Mouse (Mus musculus) intestine, postnatal 0 days (tissue): ENCODE data around the gene Mrps34. TPM values are rescaled to one million over a fixed set of nuclear protein-coding genes. Genes with fewer than 3 reads are reported as not detected.

Experiments
- ATAC-seq: fragments of 200-750 bp; cut with Nextera tagmentation; 2 replicates; pipeline ENCODE4 v1.8.0; 2017; ENCODE audit warnings: mild to moderate bottlenecking, moderate TSS enrichment, moderate library complexity
- H3K27ac ChIP-seq: fragments of 300-500 bp; sonication (generic); 2 replicates; pipeline ENCODE4 v1.5.1; 2014; ENCODE audit warnings: mild to moderate bottlenecking, low read depth, low read length, moderate library complexity
- H3K27me3 ChIP-seq: fragments of 300-500 bp; sonication (generic); replicated peaks from 2 replicates; pipeline ENCODE4 v1.6.1; 2014; ENCODE audit warnings: low read length, mixed read lengths; ENCODE audit not compliant: control insufficient read depth, insufficient read depth
- H3K36me3 ChIP-seq: fragments of 300-500 bp; sonication (generic); 2 replicates; pipeline ENCODE4 v1.6.1; 2014; ENCODE audit warnings: mild to moderate bottlenecking, moderate library complexity; ENCODE audit not compliant: control insufficient read depth, insufficient read depth
- H3K4me1 ChIP-seq: fragments of 300-500 bp; sonication (generic); replicated peaks from 2 replicates; pipeline ENCODE4 v1.6.1; 2014; ENCODE audit warnings: antibody characterized with exemption, low read length, mixed read lengths; ENCODE audit not compliant: control insufficient read depth, insufficient read depth
- H3K4me2 ChIP-seq: fragments of 300-500 bp; sonication (generic); replicated peaks from 2 replicates; pipeline ENCODE4 v1.6.1; 2014; ENCODE audit warnings: low read depth, mild to moderate bottlenecking, moderate library complexity
- H3K4me3 ChIP-seq: fragments of 300-500 bp; sonication (generic); 2 replicates; pipeline ENCODE4 v1.5.1; 2014; ENCODE audit warnings: low read depth, low read length
- H3K9ac ChIP-seq: fragments of 300-500 bp; sonication (generic); 2 replicates; pipeline ENCODE4 v1.6.1; 2014; ENCODE audit warnings: mild to moderate bottlenecking, low read depth, low read length
- H3K9me3 ChIP-seq: fragments of 300-500 bp; sonication (generic); 2 replicates; pipeline ENCODE4 v1.6.1; 2016; ENCODE audit warnings: mixed run types; ENCODE audit not compliant: control insufficient read depth
- CTCF ChIP-seq: sonication (generic); IDR thresholded peaks from 2 replicates; pipeline ENCODE4 v1.5.1; 2016; ENCODE audit warnings: low read depth, mild to moderate bottlenecking, control low read depth, antibody characterized with exemption, moderate library complexity
- WGBS: fragments of 180-500 bp; shearing (Covaris S2); extraction: QIAGEN DNeasy Blood & Tissue Kit; methylation state at CpG from one replicate; pipeline ENCODE4 v1.1.7; 2014; 5-methylcytosine and 5-hydroxymethylcytosine counted together
- polyA plus RNA-seq: library from polyadenylated mRNA; unstranded; fragments of >200 nt; fragmentation: Nextera tagmentation; extraction: Ambion mirVana; gene quantifications from 2 replicates; pipeline ENCODE4 v1.2.1, GENCODE M21; 2015

Gene Mrps34
- polyA plus RNA-seq, 1 experiment from 2014 or later: 132 TPM

DNA sequence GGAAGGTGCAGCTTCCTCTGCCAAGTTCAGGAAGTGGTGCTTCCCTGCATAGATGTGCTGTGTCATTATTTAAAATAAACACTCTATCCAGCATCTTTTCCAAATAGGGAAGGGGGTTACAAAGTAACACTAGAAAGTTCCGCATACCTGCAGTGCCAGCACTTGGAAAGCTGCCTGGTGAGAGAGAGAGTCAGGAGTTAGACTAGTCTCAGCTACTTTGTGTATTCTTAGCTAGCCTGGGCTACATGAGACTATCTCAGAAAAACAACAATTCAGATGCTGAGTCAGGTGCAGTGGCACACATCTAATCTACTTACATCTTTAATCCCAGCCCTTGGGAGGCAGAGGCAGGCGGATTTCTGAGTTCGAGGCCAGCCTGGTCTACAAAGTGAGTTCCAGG, 33.1 kb upstream of the Mrps34 start:
- no peak for ATAC-seq
- Histone ChIP-seq H3K9ac (no peak overlapping the region), H3K9me3 (no peaks in the 10 kb centered on the region), H3K4me3 (no peak overlapping the region), H3K27me3 (no peaks in the 10 kb centered on the region), H3K36me3 (peaks cover 90% of the 10 kb centered on the region), H3K4me1 (no peaks in the 10 kb centered on the region), H3K4me2 (no peak overlapping the region), H3K27ac (no peak overlapping the region)
- TF ChIP-seq CTCF: no peak
- WGBS: 96% methylated on average over 3 of the region's 3 CpGs

DNA sequence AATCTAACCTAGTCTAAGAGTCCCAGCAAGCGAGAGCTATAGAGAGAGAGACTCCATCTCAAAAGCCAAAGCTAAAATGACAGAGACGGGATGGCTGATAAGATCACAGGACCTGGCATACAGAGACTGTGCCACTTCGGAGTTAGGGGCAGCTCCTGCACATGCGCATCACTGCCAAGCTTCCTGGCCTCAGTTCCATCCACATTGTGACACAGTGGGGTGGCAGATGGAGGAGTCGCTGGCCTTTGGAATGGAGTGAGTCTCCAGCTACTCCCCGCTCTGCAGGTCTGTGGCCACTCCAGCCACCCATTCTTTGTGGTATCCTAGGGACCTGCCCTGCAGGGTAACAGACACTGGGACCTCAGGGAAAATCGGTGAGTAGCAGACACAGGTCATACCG, 29.1 kb upstream of the Mrps34 start, which contains the start of gene Igfals:
Igfals (plus strand) TSS at position 222 of the 400 bp plus-strand sequence.
- H3K9ac ChIP-seq: no peak within 1 kb of the TSS
- peaks cover 58% of the 10 kb centered on the region for H3K36me3 ChIP-seq
- WGBS: 89% methylated on average over 8 of the region's 8 CpGs
- no peaks in the 10 kb centered on the region for H3K4me1 ChIP-seq
- H3K27ac ChIP-seq: no peak within 1 kb of the TSS
- ATAC-seq: no peak
- no peak within 1 kb of the TSS for H3K4me2 ChIP-seq
- no peaks in the 10 kb centered on the region for H3K9me3 ChIP-seq
- no peaks in the 10 kb centered on the region for H3K27me3 ChIP-seq
- no peak for TF ChIP-seq CTCF
- no peak within 1 kb of the TSS for H3K4me3 ChIP-seq

DNA sequence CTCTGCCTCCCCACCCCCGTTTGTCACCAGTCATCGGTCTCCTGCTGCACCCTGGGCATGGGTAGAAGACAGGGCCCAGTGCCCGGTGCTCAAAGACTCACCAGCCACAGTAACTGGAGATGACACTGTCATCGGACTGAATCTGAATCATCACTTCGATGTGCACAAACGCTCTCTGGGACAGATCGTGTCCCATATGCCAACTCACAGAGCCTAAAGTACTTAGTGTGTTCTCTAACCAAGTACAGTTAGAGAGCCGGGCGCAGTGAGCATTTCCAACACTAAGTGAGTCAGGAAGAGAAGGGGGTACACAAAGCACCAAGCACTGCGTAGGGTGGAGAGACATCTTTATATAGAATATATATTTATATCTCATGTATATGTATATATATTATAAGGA, 27.0 kb upstream of the Mrps34 start:
- Histone ChIP-seq H3K9me3 (no peaks in the 10 kb centered on the region), H3K4me2 (no peak overlapping the region), H3K36me3 (peaks cover 37% of the 10 kb centered on the region), H3K4me1 (no peaks in the 10 kb centered on the region), H3K9ac (no peak overlapping the region), H3K4me3 (no peak overlapping the region), H3K27ac (no peak overlapping the region), H3K27me3 (no peaks in the 10 kb centered on the region)
- 93% methylated on average over 10 of the region's 10 CpGs for WGBS
- TF ChIP-seq CTCF: no peak
- ATAC-seq: no peak

DNA sequence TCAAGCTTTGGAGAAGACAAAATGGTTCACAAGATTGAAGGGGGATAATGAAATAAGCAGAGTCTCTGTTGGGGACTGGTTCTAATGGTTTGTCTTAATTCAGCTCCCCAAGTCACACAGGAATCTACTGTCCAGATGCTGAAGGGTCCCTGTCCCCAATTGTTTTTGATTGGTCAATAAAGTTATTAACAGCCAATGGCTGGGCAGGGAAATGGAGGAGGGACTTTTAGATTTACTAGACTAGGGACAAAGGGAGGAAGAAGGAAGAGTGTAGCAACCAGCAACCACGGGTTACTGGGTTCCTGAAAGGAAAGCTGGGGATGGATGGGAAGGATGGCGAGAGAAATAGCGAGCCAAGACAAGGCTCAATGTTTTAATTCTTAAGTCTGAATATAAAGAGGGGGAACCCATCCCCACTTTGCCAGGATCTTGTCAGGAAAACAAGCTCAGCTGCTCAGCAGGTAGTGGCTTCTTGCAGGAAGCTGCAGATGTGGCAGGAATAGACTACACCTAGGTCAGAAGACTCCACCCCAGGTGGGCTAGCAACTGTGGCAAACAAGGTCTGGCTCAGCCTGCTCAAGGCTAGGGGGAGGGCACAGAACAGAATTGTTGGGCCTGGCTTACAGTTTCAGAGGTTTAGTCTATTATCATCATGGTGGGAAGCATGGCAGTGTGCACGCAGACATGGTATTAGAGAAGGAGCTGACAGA, 21.1 kb upstream of the Mrps34 start:
- WGBS: 59% methylated on average over 4 of the region's 4 CpGs
- no peak overlapping the region for H3K27ac ChIP-seq
- H3K9ac ChIP-seq: no peak overlapping the region
- H3K4me3 ChIP-seq: no peak overlapping the region
- H3K36me3 ChIP-seq: no peaks in the 10 kb centered on the region
- H3K4me2 ChIP-seq: no peak overlapping the region
- 0 out of 2 replicates have a peak, but pooled peaks cover 5% of the 10 kb centered on the region for H3K4me1 ChIP-seq
- TF ChIP-seq CTCF: no peak
- no peaks in the 10 kb centered on the region for H3K9me3 ChIP-seq
- no peak for ATAC-seq
- no peaks in the 10 kb centered on the region for H3K27me3 ChIP-seq

DNA sequence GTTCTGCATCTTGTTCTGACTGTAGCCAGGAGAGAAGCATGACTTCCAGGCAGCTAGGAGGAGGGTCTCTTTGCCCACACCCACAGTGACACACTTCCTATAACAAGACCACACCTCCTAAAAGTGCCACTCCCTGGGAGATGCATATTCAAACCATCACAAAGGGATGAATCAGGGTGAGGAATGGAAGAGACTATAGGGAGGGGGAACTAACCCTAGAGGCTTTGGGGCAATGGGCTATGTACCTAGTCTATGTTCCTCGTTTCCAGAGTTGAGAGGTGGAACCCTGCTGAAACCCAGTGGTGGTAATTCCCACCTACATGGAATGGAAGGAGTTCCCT, 20.5 kb upstream of the Mrps34 start:
- H3K36me3 ChIP-seq: no peaks in the 10 kb centered on the region
- ATAC-seq: no peak
- H3K4me3 ChIP-seq: no peak overlapping the region
- H3K9ac ChIP-seq: no peak overlapping the region
- 70% methylated on average over 1 of the region's 1 CpGs for WGBS
- no peak overlapping the region for H3K4me2 ChIP-seq
- no peak for TF ChIP-seq CTCF
- H3K27ac ChIP-seq: no peak overlapping the region
- no peaks in the 10 kb centered on the region for H3K9me3 ChIP-seq
- H3K27me3 ChIP-seq: no peaks in the 10 kb centered on the region
- H3K4me1 ChIP-seq: 0 out of 2 replicates have a peak, but pooled peaks cover 5% of the 10 kb centered on the region

DNA sequence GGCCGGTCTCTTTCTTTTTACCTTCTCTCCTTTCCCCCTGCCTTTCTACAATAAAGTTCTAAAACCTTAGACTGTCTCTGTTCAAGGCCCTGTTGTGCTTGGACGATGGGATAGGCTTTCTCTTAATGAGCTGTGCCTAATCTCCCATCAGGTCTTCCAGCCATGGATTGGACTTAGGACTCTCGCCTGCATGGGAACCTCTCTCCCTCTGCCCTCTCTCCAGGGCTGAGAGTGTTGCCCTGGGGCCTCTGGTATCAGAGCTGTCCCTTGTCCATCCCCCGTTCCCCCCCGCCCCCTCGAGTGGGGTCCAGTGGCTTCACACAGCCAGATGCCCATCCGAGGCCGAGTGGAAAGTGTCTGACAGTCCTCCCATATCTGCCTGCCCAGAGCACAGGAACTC, 19.9 kb upstream of the Mrps34 start:
- Histone ChIP-seq H3K4me1 (0 out of 2 replicates have a peak, but pooled peaks cover 5% of the 10 kb centered on the region), H3K27me3 (no peaks in the 10 kb centered on the region), H3K36me3 (no peaks in the 10 kb centered on the region), H3K9ac (no peak overlapping the region), H3K4me3 (no peak overlapping the region), H3K27ac (peak overlapping the region; percentile 15; the same call in 1 of the 2 replicates), H3K4me2 (0 out of 2 replicates have a peak overlapping the region, but pooled peaks have one; percentile 13), H3K9me3 (no peaks in the 10 kb centered on the region)
- 56% methylated on average over 8 of the region's 8 CpGs for WGBS
- TF ChIP-seq CTCF: no peak
- ATAC-seq: no peak
